Mouse (Mus musculus) intestine, embryonic 16.5 days (tissue): ENCODE measurements around the gene Opn3. TPM values are rescaled to one million over a fixed set of nuclear protein-coding genes. Genes with fewer than 3 reads are reported as not detected.

ENCODE experiments used
- ATAC-seq: fragments of 200-750 bp; cut with Nextera tagmentation; 2 replicates; pipeline ENCODE4 v1.8.0; 2017; ENCODE audit warnings: moderate TSS enrichment, moderate library complexity
- H3K27ac ChIP-seq: fragments of 300-500 bp; sonication (generic); 2 replicates; pipeline ENCODE4 v1.5.1; 2014; ENCODE audit warnings: mild to moderate bottlenecking, low read length
- H3K27me3 ChIP-seq: fragments of 300-500 bp; sonication (generic); replicated peaks from 2 replicates; pipeline ENCODE4 v1.6.1; 2014; ENCODE audit warnings: low read length, control low read depth, mixed read lengths; ENCODE audit not compliant: control insufficient read depth, insufficient read depth
- H3K36me3 ChIP-seq: fragments of 300-500 bp; sonication (generic); 2 replicates; pipeline ENCODE4 v1.6.1; 2014; ENCODE audit warnings: low read length, control low read depth; ENCODE audit not compliant: control insufficient read depth, insufficient read depth
- H3K4me1 ChIP-seq: fragments of 300-500 bp; sonication (generic); 2 replicates; pipeline ENCODE4 v1.6.1; 2014; ENCODE audit warnings: low read length, control low read depth, mixed read lengths; ENCODE audit not compliant: control insufficient read depth, insufficient read depth
- H3K4me2 ChIP-seq: fragments of 300-500 bp; sonication (generic); 2 replicates; pipeline ENCODE4 v1.6.1; 2014; ENCODE audit warnings: low read depth, low read length, control low read depth
- H3K4me3 ChIP-seq: fragments of 300-500 bp; sonication (generic); 2 replicates; pipeline ENCODE4 v1.5.1; 2014; ENCODE audit warnings: mild to moderate bottlenecking, low read length
- H3K9ac ChIP-seq: fragments of 300-500 bp; sonication (generic); 2 replicates; pipeline ENCODE4 v1.6.1; 2014; ENCODE audit warnings: low read depth, low read length
- H3K9me3 ChIP-seq: fragments of 300-500 bp; sonication (generic); 2 replicates; pipeline ENCODE4 v1.6.1; 2016; ENCODE audit warnings: low read length, control low read depth; ENCODE audit not compliant: control insufficient read depth
- WGBS: fragments of 180-500 bp; shearing (Covaris S2); extraction: QIAGEN DNeasy Blood & Tissue Kit; methylation state at CpG from one replicate; pipeline ENCODE4 v1.1.7; 2014; 5-methylcytosine and 5-hydroxymethylcytosine counted together
- polyA plus RNA-seq: library from polyadenylated mRNA; unstranded; fragments of >200 nt; fragmentation: Nextera tagmentation; extraction: Ambion mirVana; gene quantifications from 2 replicates; pipeline ENCODE4 v1.2.1, GENCODE M21; 2015

Gene Opn3
- 5.6 and 5.9 TPM in 2 replicates for polyA plus RNA-seq

GRCm38 (mm10) chr1:175692246-175692996, at the start of gene Opn3, which contains the start of gene Chml:
TSS of gene Opn3 (minus strand) at chr1:175692776.
TSS of gene Chml (minus strand) at chr1:175692901.
- ATAC-seq: peak; percentile 98
- under 1% methylated on average over 62 of the region's 73 CpGs for WGBS
- H3K27ac ChIP-seq: peak within 1 kb of the TSS; percentile 84

GRCm38 (mm10) chr1:175725771-175726170, 33.2 kb upstream of the Opn3 start:
- H3K9ac ChIP-seq: no peak overlapping the region
- H3K27ac ChIP-seq: no peak overlapping the region
- H3K4me1 ChIP-seq: no peaks in the 10 kb centered on the region
- H3K9me3 ChIP-seq: no peaks in the 10 kb centered on the region
- ATAC-seq: no peak
- no peaks in the 10 kb centered on the region for H3K27me3 ChIP-seq
- H3K4me2 ChIP-seq: no peak overlapping the region
- no peaks in the 10 kb centered on the region for H3K36me3 ChIP-seq
- no peak overlapping the region for H3K4me3 ChIP-seq
- WGBS: 25% methylated on average over 7 of the region's 7 CpGs

More at GRCm38 (mm10) chr1:175692246-175692996, at the start of gene Opn3, which contains the start of gene Chml:
- Histone ChIP-seq H3K9ac (peak within 1 kb of the TSS; percentile 91), H3K4me1 (peaks cover 8% of the 10 kb centered on the region), H3K27me3 (no peaks in the 10 kb centered on the region), H3K36me3 (no peaks in the 10 kb centered on the region), H3K9me3 (no peaks in the 10 kb centered on the region), H3K4me3 (peak within 1 kb of the TSS; percentile 82), H3K4me2 (peak within 1 kb of the TSS; percentile 73)

- WGBS: 87% methylated on average over 9 of the region's 9 CpGs
- no peak overlapping the region for H3K27ac ChIP-seq
- no peak overlapping the region for H3K4me3 ChIP-seq
- H3K4me2 ChIP-seq: no peak overlapping the region
- no peak for ATAC-seq
- no peak overlapping the region for H3K9ac ChIP-seq
- no peaks in the 10 kb centered on the region for H3K4me1 ChIP-seq
- no peaks in the 10 kb centered on the region for H3K27me3 ChIP-seq
- no peaks in the 10 kb centered on the region for H3K36me3 ChIP-seq
- H3K9me3 ChIP-seq: no peaks in the 10 kb centered on the region
Measured at GRCm38 (mm10) chr1:175716832-175717231, 24.3 kb upstream of the Opn3 start.

- H3K27me3 ChIP-seq: no peaks in the 10 kb centered on the region
- H3K9me3 ChIP-seq: no peaks in the 10 kb centered on the region
- H3K4me1 ChIP-seq: no peaks in the 10 kb centered on the region
- no peaks in the 10 kb centered on the region for H3K36me3 ChIP-seq
- H3K4me2 ChIP-seq: no peak overlapping the region
- ATAC-seq: no peak
- no peak overlapping the region for H3K4me3 ChIP-seq
- H3K27ac ChIP-seq: no peak overlapping the region
- WGBS: 77% methylated on average over 11 of the region's 11 CpGs
- no peak overlapping the region for H3K9ac ChIP-seq
Measured at GRCm38 (mm10) chr1:175712338-175712909, 19.8 kb upstream of the Opn3 start.

GRCm38 (mm10) chr1:175708013-175708412, 15.4 kb upstream of the Opn3 start:
- H3K27me3 ChIP-seq: no peaks in the 10 kb centered on the region

GRCm38 (mm10) chr1:175707599-175707998, 15.0 kb upstream of the Opn3 start:
- Histone ChIP-seq H3K27ac (no peak overlapping the region), H3K4me2 (no peak overlapping the region), H3K9ac (no peak overlapping the region), H3K4me3 (no peak overlapping the region), H3K4me1 (no peaks in the 10 kb centered on the region), H3K36me3 (no peaks in the 10 kb centered on the region), H3K27me3 (no peaks in the 10 kb centered on the region), H3K9me3 (no peaks in the 10 kb centered on the region)
- ATAC-seq: peak; percentile 40; the same call in 1 of the 2 replicates
- WGBS: 71% methylated on average over 5 of the region's 5 CpGs

More at GRCm38 (mm10) chr1:175708013-175708412, 15.4 kb upstream of the Opn3 start:
- Histone ChIP-seq H3K4me3 (no peak overlapping the region), H3K4me2 (no peak overlapping the region), H3K9ac (no peak overlapping the region), H3K27ac (no peak overlapping the region), H3K9me3 (no peaks in the 10 kb centered on the region), H3K36me3 (no peaks in the 10 kb centered on the region), H3K4me1 (no peaks in the 10 kb centered on the region)
- ATAC-seq: no peak

- Histone ChIP-seq H3K27me3 (no peaks in the 10 kb centered on the region), H3K27ac (no peak overlapping the region), H3K4me1 (no peaks in the 10 kb centered on the region), H3K9me3 (no peaks in the 10 kb centered on the region), H3K36me3 (no peaks in the 10 kb centered on the region), H3K4me2 (no peak overlapping the region), H3K9ac (no peak overlapping the region), H3K4me3 (no peak overlapping the region)
- peak; percentile 87 for ATAC-seq
- WGBS: 50% methylated on average over 4 of the region's 4 CpGs
Measured at GRCm38 (mm10) chr1:175701145-175701544, 8.6 kb upstream of the Opn3 start.

GRCm38 (mm10) chr1:175699796-175700195, 7.2 kb upstream of the Opn3 start:
- H3K4me3 ChIP-seq: no peak overlapping the region
- no peaks in the 10 kb centered on the region for H3K27me3 ChIP-seq
- H3K9me3 ChIP-seq: no peaks in the 10 kb centered on the region
- no peak overlapping the region for H3K4me2 ChIP-seq
- H3K27ac ChIP-seq: no peak overlapping the region
- no peak for ATAC-seq
- no peaks in the 10 kb centered on the region for H3K36me3 ChIP-seq
- H3K9ac ChIP-seq: no peak overlapping the region
- 33% methylated on average over 4 of the region's 4 CpGs for WGBS
- H3K4me1 ChIP-seq: no peaks in the 10 kb centered on the region

GRCm38 (mm10) chr1:175699375-175699774, 6.8 kb upstream of the Opn3 start:
- no peak overlapping the region for H3K27ac ChIP-seq
- H3K4me2 ChIP-seq: no peak overlapping the region
- no peak overlapping the region for H3K9ac ChIP-seq
- no peaks in the 10 kb centered on the region for H3K36me3 ChIP-seq
- no peak for ATAC-seq
- no peak overlapping the region for H3K4me3 ChIP-seq
- H3K9me3 ChIP-seq: no peaks in the 10 kb centered on the region
- 61% methylated on average over 3 of the region's 3 CpGs for WGBS
- no peaks in the 10 kb centered on the region for H3K4me1 ChIP-seq
- H3K27me3 ChIP-seq: no peaks in the 10 kb centered on the region
